Mouse (Mus musculus) lung, embryonic 15.5 days (tissue): Measurements from ENCODE around the gene Dhx57. TPM values are rescaled to one million over a fixed set of nuclear protein-coding genes. Genes with fewer than 3 reads are reported as not detected.
A peak's percentile ranks its signal among the peaks of the same experiment; 100 is the strongest.
"Not testable (repeated sequence)": the region's sequence is repeated elsewhere in the genome, so short reads cannot be mapped to it uniquely, and the experiment has no call there.

Experiments
- ATAC-seq: fragments of 200-750 bp; cut with Nextera tagmentation; 2 replicates; pipeline ENCODE4 v1.8.0; 2017; ENCODE audit warnings: moderate number of reproducible peaks, borderline replicate concordance; ENCODE audit not compliant: low FRiP score, low TSS enrichment; ENCODE audit errors: extremely low read depth
- H3K27ac ChIP-seq: fragments of 300-500 bp; sonication (generic); 2 replicates; pipeline ENCODE4 v1.5.1; 2015; ENCODE audit warnings: moderate library complexity, mild to moderate bottlenecking, inconsistent platforms
- H3K27me3 ChIP-seq: fragments of 300-500 bp; sonication (generic); 2 replicates; pipeline ENCODE4 v1.6.1; 2015; ENCODE audit warnings: inconsistent platforms
- H3K36me3 ChIP-seq: fragments of 300-500 bp; sonication (generic); 2 replicates; pipeline ENCODE4 v1.6.1; 2015; ENCODE audit warnings: inconsistent platforms
- H3K4me1 ChIP-seq: fragments of 300-500 bp; sonication (generic); 2 replicates; pipeline ENCODE4 v1.6.1; 2015; ENCODE audit warnings: inconsistent platforms
- H3K4me2 ChIP-seq: fragments of 300-500 bp; sonication (generic); 2 replicates; pipeline ENCODE4 v1.6.1; 2015; ENCODE audit warnings: inconsistent platforms, mild to moderate bottlenecking, moderate library complexity
- H3K4me3 ChIP-seq: fragments of 300-500 bp; sonication (generic); 2 replicates; pipeline ENCODE4 v1.5.1; 2015; ENCODE audit warnings: mild to moderate bottlenecking, inconsistent platforms
- H3K9ac ChIP-seq: fragments of 300-500 bp; sonication (generic); 2 replicates; pipeline ENCODE4 v1.6.1; 2015; ENCODE audit warnings: inconsistent platforms
- H3K9me3 ChIP-seq: fragments of 300-500 bp; sonication (generic); 2 replicates; pipeline ENCODE4 v1.6.1; 2016; ENCODE audit warnings: inconsistent platforms
- WGBS: fragments of 180-500 bp; shearing (Covaris S2); methylation state at CpG from one replicate; pipeline ENCODE4 v1.1.7; 2015; 5-methylcytosine and 5-hydroxymethylcytosine counted together
- polyA plus RNA-seq: library from polyadenylated mRNA; unstranded; fragments of >200 nt; fragmentation: Nextera tagmentation; extraction: Ambion mirVana; gene quantifications from 2 replicates; pipeline ENCODE4 v1.2.1, GENCODE M21; 2015

The Dhx57 gene
- polyA plus RNA-seq, 1 experiment from 2014 or later, result 15.6 TPM

DNA sequence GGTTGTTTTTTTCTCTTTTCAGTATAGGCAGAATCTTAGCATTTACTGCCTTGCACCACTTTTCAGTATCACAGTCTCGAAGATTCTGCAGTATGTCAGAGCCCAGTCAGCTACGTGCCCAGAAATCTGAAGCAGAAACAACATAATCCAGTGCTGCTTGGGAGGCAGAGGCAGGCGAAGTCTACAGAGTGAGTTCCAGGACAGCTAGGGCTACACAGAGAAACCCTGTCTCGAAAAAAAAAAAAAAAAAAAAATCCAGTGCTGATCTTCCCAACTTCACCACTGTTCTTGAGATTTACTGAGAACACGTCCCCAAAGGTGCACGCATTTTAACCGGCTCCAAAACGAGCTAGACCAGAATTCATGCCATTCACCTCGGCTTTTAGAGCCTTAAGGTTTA, 66.4 kb downstream of the Dhx57 start:
- peak overlapping the region; percentile 57 for H3K4me3 ChIP-seq
- H3K4me1 ChIP-seq, result peaks cover 4% of the 10 kb centered on the region; the same call in 1 of the 2 replicates
- ATAC-seq, result peak; percentile 29; the same call in 1 of the 2 replicates
- no peaks in the 10 kb centered on the region for H3K27me3 ChIP-seq
- no peaks in the 10 kb centered on the region for H3K9me3 ChIP-seq
- 8% methylated on average over 9 of the region's 9 CpGs for WGBS
- peaks cover 3% of the 10 kb centered on the region; the same call in 1 of the 2 replicates for H3K36me3 ChIP-seq
- H3K4me2 ChIP-seq, result peak overlapping the region; percentile 63
- H3K9ac ChIP-seq, result peak overlapping the region; percentile 62
- H3K27ac ChIP-seq, result peak overlapping the region; percentile 88

DNA sequence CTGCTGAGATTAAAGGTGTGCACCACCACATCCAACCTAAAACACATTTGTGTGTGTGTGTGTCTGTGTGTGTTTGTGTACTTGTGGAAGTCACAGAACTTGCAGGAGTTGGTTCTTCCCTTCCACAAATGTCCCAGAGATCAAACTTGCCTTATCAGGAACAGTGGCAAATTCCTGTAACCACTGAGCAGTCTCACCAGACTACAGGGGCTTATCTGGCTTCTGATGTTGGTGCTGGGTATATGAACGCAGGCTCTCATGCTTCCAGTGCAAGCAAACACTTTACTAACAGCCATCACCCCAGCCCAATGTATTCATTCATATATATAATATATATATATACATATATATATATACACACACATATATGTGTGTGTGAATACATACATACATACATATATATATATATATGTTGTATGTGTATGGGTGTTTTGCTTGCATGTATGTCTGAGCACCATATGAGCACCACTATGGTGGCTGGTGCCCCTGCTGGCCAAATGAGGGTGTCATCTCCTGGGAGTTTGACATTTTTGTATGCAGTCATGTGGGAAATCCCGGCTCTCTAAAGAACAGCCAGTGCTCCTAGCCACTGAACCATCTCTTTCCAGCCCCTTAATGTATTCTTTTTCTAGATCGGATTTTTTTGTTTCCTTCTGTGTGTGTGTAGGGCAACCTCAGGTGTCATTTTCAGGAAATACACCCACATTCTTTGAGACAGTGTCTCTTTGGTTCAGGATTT, 68.2 kb downstream of the Dhx57 start:
- WGBS, result 54% methylated on average over 3 of the region's 3 CpGs
- H3K27me3 ChIP-seq, result no peaks in the 10 kb centered on the region
- H3K4me1 ChIP-seq, result peaks cover 4% of the 10 kb centered on the region; the same call in 1 of the 2 replicates
- no peaks in the 10 kb centered on the region for H3K9me3 ChIP-seq
- H3K27ac ChIP-seq, result no peak overlapping the region
- H3K9ac ChIP-seq, result no peak overlapping the region
- no peak for ATAC-seq
- H3K4me3 ChIP-seq, result no peak overlapping the region
- H3K4me2 ChIP-seq, result no peak overlapping the region
- no peaks in the 10 kb centered on the region for H3K36me3 ChIP-seq

DNA sequence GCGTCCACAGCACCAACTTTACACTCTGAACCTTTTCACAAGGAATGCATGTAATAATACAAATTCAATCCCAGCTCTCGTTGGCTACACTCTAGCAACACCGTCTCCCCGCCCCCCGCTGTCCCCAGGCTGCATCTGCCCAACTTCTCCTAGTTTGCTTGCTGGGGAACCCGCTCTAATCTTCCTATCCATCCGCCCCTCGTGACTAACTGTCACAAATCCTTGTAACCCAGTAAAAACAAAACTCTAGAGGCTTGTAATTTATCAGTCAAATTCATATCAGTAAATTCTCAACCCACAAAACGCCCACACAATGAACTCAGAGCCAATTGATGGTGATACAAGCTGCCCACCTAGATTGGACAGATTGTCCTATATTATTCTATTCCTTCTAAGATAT, 69.1 kb downstream of the Dhx57 start:
- Histone ChIP-seq H3K4me1 (peaks cover 4% of the 10 kb centered on the region; the same call in 1 of the 2 replicates), H3K36me3 (no peaks in the 10 kb centered on the region), H3K27ac (no peak overlapping the region), H3K9ac (no peak overlapping the region), H3K9me3 (no peaks in the 10 kb centered on the region), H3K4me3 (no peak overlapping the region), H3K27me3 (no peaks in the 10 kb centered on the region), H3K4me2 (no peak overlapping the region)
- no peak for ATAC-seq
- WGBS, result 62% methylated on average over 9 of the region's 9 CpGs

DNA sequence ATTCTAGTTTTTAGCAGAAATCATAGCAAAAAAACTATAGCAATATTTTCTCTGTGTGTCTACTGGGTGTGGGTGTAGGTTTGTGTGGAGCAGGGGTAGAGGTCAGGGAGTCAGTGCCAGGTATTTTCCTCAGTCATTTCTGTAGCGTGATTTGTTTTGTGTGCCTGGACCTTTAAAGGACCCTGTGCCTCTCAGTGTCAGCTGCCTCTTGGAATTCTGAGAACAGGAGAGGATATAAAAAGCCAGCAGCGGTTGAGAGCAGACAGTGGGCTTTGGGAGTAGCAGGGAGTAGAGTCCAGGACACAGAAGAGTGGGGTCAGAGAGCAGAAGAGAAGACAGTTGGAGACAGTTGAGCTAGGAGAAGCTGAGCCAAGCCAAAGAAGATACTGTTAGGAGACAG, 70.1 kb downstream of the Dhx57 start:
- no peaks in the 10 kb centered on the region for H3K9me3 ChIP-seq
- H3K4me1 ChIP-seq, result peaks cover 3% of the 10 kb centered on the region; the same call in 1 of the 2 replicates
- no peak for ATAC-seq
- H3K4me2 ChIP-seq, result no peak overlapping the region
- no peak overlapping the region for H3K9ac ChIP-seq
- no peak overlapping the region for H3K4me3 ChIP-seq
- H3K36me3 ChIP-seq, result no peaks in the 10 kb centered on the region
- WGBS, result 67% methylated on average over 2 of the region's 2 CpGs
- no peak overlapping the region for H3K27ac ChIP-seq
- no peaks in the 10 kb centered on the region for H3K27me3 ChIP-seq

DNA sequence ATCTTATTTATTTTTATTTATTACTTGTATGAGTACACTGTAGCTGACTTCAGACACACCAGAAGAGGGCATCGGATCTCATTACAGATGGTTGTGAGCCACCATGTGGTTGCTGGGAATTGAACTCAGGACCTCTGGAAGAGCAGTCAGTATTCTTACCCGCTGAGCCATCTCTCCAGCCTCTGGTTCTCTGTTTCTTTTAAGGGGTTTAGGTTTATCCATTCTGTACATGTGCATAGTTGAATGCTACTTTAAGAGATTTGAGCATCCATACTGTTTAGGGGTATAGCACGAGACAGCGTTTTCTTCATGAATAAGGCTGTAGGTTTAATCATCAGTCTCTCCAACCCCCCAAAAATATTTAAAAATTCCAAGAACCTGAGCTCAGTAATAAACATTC, 76.3 kb downstream of the Dhx57 start:
- not testable (repeated sequence) for H3K9ac ChIP-seq, H3K4me2 ChIP-seq, H3K9me3 ChIP-seq, ATAC-seq, H3K4me1 ChIP-seq, H3K4me3 ChIP-seq, H3K27me3 ChIP-seq, H3K36me3 ChIP-seq, H3K27ac ChIP-seq
- 88% methylated on average over 4 of the region's 4 CpGs for WGBS

DNA sequence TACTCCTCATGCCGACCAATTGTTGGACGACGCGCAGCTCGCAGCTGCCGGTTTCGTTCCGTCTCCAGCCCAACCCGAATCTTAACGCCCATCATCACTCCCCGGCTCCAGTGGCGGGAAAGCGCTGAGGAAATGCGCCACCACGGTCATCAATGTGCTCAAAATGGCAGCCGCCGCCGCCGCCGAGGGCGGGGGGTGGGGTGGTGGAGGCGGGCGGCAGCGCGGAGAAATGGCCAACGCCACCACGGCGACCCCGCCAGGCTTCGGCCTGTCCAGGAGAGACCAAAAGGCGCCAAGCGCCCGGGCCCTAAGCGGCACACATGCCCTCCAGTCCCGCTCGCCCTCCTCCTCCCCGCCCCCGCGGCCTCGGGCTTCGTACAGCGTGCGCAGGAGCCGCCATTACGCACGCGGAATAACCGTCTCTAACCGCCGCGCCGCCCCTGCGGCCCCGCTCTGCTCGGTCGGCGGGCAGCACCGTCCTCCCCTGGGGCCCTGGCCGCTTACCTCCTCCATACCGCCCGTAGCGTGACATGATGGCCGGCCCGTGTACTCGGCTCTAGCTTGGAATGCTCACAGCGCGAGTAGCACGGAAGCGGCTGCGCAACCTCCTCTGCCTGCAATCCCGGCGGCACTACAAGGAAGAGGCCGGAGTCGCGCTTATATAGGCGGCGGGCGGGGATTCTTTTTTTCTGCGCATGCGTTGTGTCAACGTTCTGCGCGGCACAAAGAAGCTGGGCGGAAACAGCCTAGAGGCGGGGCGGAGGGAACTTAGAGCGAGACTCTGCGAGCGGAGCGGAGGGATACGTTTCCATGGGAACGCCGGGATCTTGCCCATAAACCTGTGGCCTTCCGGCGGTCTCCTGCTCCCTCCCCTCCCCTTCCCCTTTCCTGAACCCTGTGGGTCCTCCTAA, 83.3 kb downstream of the Dhx57 start, which contains the start of the genes Srsf7 and Ttc39d:
Srsf7 (minus strand) TSS at position 637 of the 911 bp plus-strand sequence.
Ttc39d (plus strand) TSS at position 790 of the 911 bp plus-strand sequence.
- under 1% methylated on average over 92 of the region's 95 CpGs for WGBS
- no peaks in the 10 kb centered on the region for H3K9me3 ChIP-seq
- peak within 1 kb of the TSS; percentile 95 for H3K9ac ChIP-seq
- H3K4me3 ChIP-seq, result peak within 1 kb of the TSS; percentile 73
- ATAC-seq, result peak; percentile 93
- no peaks in the 10 kb centered on the region for H3K27me3 ChIP-seq
- peaks cover 23% of the 10 kb centered on the region for H3K4me1 ChIP-seq
- peak within 1 kb of the TSS; percentile 97 for H3K27ac ChIP-seq
- H3K36me3 ChIP-seq, result peaks cover 29% of the 10 kb centered on the region
- peak within 1 kb of the TSS; percentile 73 for H3K4me2 ChIP-seq

DNA sequence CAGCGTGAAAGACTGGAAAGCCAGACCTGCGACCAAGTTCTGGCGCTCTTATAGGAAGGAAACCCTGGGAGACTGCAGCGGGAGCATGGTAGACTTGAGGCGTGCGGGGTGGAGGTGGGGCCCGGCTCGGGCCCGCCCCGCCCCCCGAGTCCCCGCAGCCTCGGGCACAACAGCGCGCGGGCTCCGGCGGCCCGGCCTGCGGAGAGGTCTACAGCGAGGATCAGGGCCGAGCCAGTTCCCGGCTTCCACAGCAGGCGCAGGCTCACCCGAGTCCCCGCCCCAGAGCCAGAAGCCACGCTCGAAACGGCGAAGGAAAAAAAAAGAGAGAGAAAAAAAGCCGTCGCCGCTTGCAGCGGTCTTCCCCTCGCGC, 84.0 kb downstream of the Dhx57 start:
- no peaks in the 10 kb centered on the region for H3K9me3 ChIP-seq
- peak overlapping the region; percentile 73 for H3K4me3 ChIP-seq
- peaks cover 35% of the 10 kb centered on the region for H3K36me3 ChIP-seq
- peaks cover 23% of the 10 kb centered on the region for H3K4me1 ChIP-seq
- no peaks in the 10 kb centered on the region for H3K27me3 ChIP-seq
- H3K4me2 ChIP-seq, result peak overlapping the region; percentile 73
- peak; percentile 45 for ATAC-seq
- H3K27ac ChIP-seq, result peak overlapping the region; percentile 97
- peak overlapping the region; percentile 95 for H3K9ac ChIP-seq
- whole genome bisulfite sequencing, result under 1% methylated on average over 36 of the region's 36 CpGs

DNA sequence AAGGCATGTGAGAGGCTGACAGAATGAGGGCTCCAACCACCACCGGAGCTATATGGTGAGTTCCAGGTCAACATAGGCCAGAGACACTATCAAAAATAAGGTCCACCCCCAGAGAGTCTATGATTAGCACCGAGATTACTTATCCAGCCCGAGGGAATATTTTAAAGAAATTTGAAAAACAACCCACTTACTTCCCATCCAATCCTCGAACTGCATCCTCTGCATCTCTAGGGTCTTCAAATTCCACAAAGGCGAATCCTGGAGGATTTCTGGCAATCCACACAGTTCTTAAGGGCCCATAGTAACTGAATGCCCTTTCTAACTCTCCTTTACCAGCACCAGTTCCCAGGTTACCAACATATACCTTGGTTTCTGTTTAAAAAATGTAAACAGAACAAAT, 84.6 kb downstream of the Dhx57 start:
- peak overlapping the region; percentile 95 for H3K9ac ChIP-seq
- peak overlapping the region; percentile 73 for H3K4me3 ChIP-seq
- WGBS, result 8% methylated on average over 5 of the region's 5 CpGs
- H3K27ac ChIP-seq, result no peak overlapping the region
- H3K4me1 ChIP-seq, result peaks cover 23% of the 10 kb centered on the region
- no peak for ATAC-seq
- H3K9me3 ChIP-seq, result no peaks in the 10 kb centered on the region
- peak overlapping the region; percentile 73 for H3K4me2 ChIP-seq
- peaks cover 39% of the 10 kb centered on the region for H3K36me3 ChIP-seq
- H3K27me3 ChIP-seq, result no peaks in the 10 kb centered on the region

DNA sequence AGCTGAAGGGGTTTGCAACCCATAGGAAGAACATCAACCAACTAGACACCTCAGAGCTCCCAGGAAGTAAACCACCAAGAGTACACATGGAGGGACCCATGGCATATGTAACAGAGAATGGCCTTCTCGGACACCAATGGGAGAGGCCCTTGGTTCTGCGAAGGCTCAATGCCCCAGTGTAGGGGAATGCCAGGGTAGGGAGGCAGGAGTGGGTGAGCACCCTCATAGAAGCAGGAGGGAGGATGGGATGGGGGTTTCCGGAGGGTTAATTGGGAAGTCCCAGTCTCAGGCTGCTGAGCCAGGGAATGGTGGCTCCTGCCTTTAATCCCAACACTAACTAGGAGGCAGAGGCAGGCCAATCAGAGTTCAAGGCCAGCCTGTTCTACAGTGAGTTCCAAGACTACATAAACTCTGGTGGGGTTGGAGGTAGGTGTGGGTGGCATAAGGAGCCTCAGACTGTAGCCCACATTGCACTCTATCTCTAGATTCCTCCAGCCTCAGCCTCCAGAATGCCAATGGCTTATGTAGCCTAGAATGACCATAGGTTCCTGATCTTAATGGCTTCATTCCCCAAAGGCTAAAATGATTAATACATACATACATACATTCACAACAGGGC, 91.0 kb downstream of the Dhx57 start:
- 92% methylated on average over 3 of the region's 3 CpGs for WGBS
- Histone ChIP-seq H3K4me3 (no peak overlapping the region), H3K4me1 (0 out of 2 replicates have a peak, but pooled peaks cover 7% of the 10 kb centered on the region), H3K27ac (no peak overlapping the region), H3K9ac (no peak overlapping the region), H3K9me3 (no peaks in the 10 kb centered on the region), H3K4me2 (no peak overlapping the region), H3K36me3 (peaks cover 78% of the 10 kb centered on the region), H3K27me3 (no peaks in the 10 kb centered on the region)
- ATAC-seq, result no peak

DNA sequence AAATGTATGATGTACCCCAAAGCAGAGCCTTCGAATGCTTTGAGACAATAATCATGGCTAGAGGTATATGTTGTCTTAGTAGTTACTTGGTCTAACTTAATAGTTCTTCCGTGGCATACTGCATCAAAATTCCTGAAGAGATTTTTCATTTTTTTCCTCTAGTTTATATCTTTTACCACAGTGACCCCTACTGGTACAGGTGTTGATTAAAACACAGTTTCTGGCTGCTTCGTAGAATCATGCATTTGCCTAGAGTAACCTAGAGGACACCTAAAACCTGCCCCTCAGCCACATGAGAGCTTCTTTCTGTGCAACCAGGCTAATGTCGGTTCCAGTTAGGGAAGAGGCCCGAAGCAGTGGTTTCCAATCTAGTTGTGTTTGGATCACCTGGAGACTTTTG, 97.2 kb downstream of the Dhx57 start:
- Histone ChIP-seq H3K4me3 (no peak overlapping the region), H3K4me2 (no peak overlapping the region), H3K27me3 (no peaks in the 10 kb centered on the region), H3K36me3 (peaks cover 33% of the 10 kb centered on the region), H3K27ac (no peak overlapping the region), H3K4me1 (no peaks in the 10 kb centered on the region), H3K9me3 (no peaks in the 10 kb centered on the region), H3K9ac (no peak overlapping the region)
- ATAC-seq, result no peak
- 56% methylated on average over 5 of the region's 5 CpGs for WGBS
